ENCODE assay signal across 27 mouse cellular contexts in the genomic region with DNA sequence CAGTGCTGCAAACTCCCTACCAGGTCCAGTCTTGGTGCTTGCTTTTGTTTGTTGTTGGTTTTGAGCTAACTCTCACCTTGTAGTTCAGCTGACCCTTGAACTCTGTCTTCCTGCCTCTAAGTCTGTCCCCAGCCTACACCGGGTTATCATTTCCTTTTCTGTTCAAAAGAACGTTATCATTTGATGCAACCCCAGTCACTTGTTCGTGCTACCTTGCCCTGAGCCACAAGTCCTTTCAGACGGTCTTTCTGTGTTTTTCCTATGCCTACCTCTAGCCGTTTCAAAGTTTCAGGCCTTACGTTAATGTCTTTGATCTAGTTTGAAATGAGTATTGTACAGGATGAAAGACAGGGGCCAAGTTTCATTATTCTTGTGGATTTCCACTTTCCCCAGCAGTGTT. TPM values are rescaled to one million over a fixed set of nuclear protein-coding genes. Genes with fewer than 3 reads are reported as not detected.
DNase-seq lines count a peak whose midpoint lies in the region; ATAC-seq lines count a peak whose summit lies in the region.
"Had no signal": no experiment of that assay in that cellular context is flagged by ENCODE, and none has a peak within 500 bp of the region (broad histone marks: within the 10 kb centered on the region; RNA-seq: fewer than 3 reads in every experiment).

No protein-coding gene starts in this region.

- ATAC-seq in activated CD4-positive, CD25-positive, alpha-beta regulatory T cell, adult 4 months = peak; percentile 85
- ATAC-seq: forebrain, embryonic 16.5 days; hindbrain, embryonic 16.5 days; intestine, embryonic 15.5 days had no signal

- peak; percentile 19 for DNase-seq in thymus, postnatal 14 days
- no peak for DNase-seq in thymus, postnatal 36 days
- DNase-seq in CD4-positive, CD25-positive, alpha-beta regulatory T cell, adult 2 months (ENCODE audit: low read depth, low spot score) = peak; percentile 45
- DNase-seq in yolk sac, embryonic 10.5 days (ENCODE audit: low spot score) = peak; percentile 35
- no peak for DNase-seq in adrenal gland, adult 2 months
- DNase-seq in adrenal gland, postnatal 10 days = no peak
- DNase-seq: adrenal gland, postnatal 36 days; cerebellum, adult 11 months; cerebellum, adult 9-10 months; cerebellum, postnatal 25 days; gastrocnemius, postnatal 10 days; heart, adult 18-20 months; heart, postnatal 10 days; heart, postnatal 4 days had no signal

RNA-seq across cellular contexts. Expression of gene Tmem247, which starts 44.5 kb away (rescaled TPM):
- polyA plus RNA-seq in activated CD4-positive, CD25-positive, alpha-beta regulatory T cell, adult 4 months (2017; shearing (Covaris generic)) = not detected
- total RNA-seq in adrenal gland, adult 2 months (2021) = not detected
- not detected in 2 replicates for polyA plus RNA-seq in adrenal gland, adult 2 months (2012; rRNA removed)
- not detected for total RNA-seq in adrenal gland, postnatal 10 days (2021)
- total RNA-seq: adrenal gland, postnatal 36 days; ES-E14; gastrocnemius, postnatal 10 days; gastrocnemius, postnatal 4 days; heart, adult 18-20 months; heart, postnatal 10 days; heart, postnatal 4 days had no signal
- polyA plus RNA-seq: cortical plate, adult 2 months; embryonic facial prominence, embryonic 12.5 days; forebrain, embryonic 11.5 days; forebrain, embryonic 16.5 days; frontal cortex, adult 2 months; heart, embryonic 10.5 days; heart, embryonic 14.5 days; hindbrain, embryonic 12.5 days; hindbrain, embryonic 16.5 days; intestine, embryonic 15.5 days had no signal

Comparison
In these comparisons a context has a peak if more than half of its experiments do, and no peak if none do; other contexts are left out.
1. DNase-seq: peak in thymus, postnatal 14 days (single experiment), CD4-positive, CD25-positive, alpha-beta regulatory T cell, adult 2 months (single experiment) and yolk sac, embryonic 10.5 days (single experiment); none in thymus, postnatal 36 days (0 of 2), adrenal gland, adult 2 months (single experiment) and adrenal gland, postnatal 10 days (single experiment).